Mouse (Mus musculus): ENCODE measurements around the gene Tmem266.

The Tmem266 gene

GRCm38 (mm10) chr9:55329401-55329800 is 2.7 kb downstream of the Tmem266 start:
- DNase-seq (ENCODE audit: low spot score in 2 of 2), result no peak

GRCm38 (mm10) chr9:55332476-55332875 is 5.8 kb downstream of the Tmem266 start:
- DNase-seq (ENCODE audit: low spot score in 2 of 2), result no peak

- DNase-seq (ENCODE audit: low spot score in 2 of 2), result peak; percentile 39 to 48
Measured at GRCm38 (mm10) chr9:55332949-55333348, 6.2 kb downstream of the Tmem266 start.

- DNase-seq (ENCODE audit: low spot score in 2 of 2), result no peak
Measured at GRCm38 (mm10) chr9:55344165-55344564, 17.5 kb downstream of the Tmem266 start.

GRCm38 (mm10) chr9:55345332-55345731 is 18.6 kb downstream of the Tmem266 start:
- no peak for DNase-seq (ENCODE audit: low spot score in 2 of 2)

- no peak for DNase-seq (ENCODE audit: low spot score in 2 of 2)
Measured at GRCm38 (mm10) chr9:55348664-55349063, 22.0 kb downstream of the Tmem266 start.

- no peak for DNase-seq (ENCODE audit: low spot score in 2 of 2)
Measured at GRCm38 (mm10) chr9:55354686-55355085, 28.0 kb downstream of the Tmem266 start.

- DNase-seq (ENCODE audit: low spot score in 2 of 2), result no peak
Measured at GRCm38 (mm10) chr9:55355270-55355834, 28.6 kb downstream of the Tmem266 start.

- no peak for DNase-seq (ENCODE audit: low spot score in 2 of 2)
Measured at GRCm38 (mm10) chr9:55357164-55357563, 30.5 kb downstream of the Tmem266 start.

- DNase-seq (ENCODE audit: low spot score in 2 of 2), result no peak
Measured at GRCm38 (mm10) chr9:55360372-55360771, 33.7 kb downstream of the Tmem266 start.

GRCm38 (mm10) chr9:55360861-55361260 is 34.1 kb downstream of the Tmem266 start:
- no peak for DNase-seq (ENCODE audit: low spot score in 2 of 2)

GRCm38 (mm10) chr9:55361969-55362368 is 35.3 kb downstream of the Tmem266 start:
- peak in 1 of 2 experiments; percentile 60 for DNase-seq (ENCODE audit: low spot score in 2 of 2)

GRCm38 (mm10) chr9:55363707-55364106 is 37.0 kb downstream of the Tmem266 start:
- no peak for DNase-seq (ENCODE audit: low spot score in 2 of 2)

- no peak for DNase-seq (ENCODE audit: low spot score in 2 of 2)
Measured at GRCm38 (mm10) chr9:55368011-55368410, 41.3 kb downstream of the Tmem266 start.

- no peak for DNase-seq (ENCODE audit: low spot score in 2 of 2)
Measured at GRCm38 (mm10) chr9:55371908-55372307, 45.2 kb downstream of the Tmem266 start.

- no peak for DNase-seq (ENCODE audit: low spot score in 2 of 2)
Measured at GRCm38 (mm10) chr9:55377603-55378250, 51.0 kb downstream of the Tmem266 start.

GRCm38 (mm10) chr9:55381456-55381855 is 54.7 kb downstream of the Tmem266 start:
- no peak for DNase-seq (ENCODE audit: low spot score in 2 of 2)

- DNase-seq (ENCODE audit: low spot score in 2 of 2), result peak in 1 of 2 experiments; percentile 28
Measured at GRCm38 (mm10) chr9:55382441-55382840, 55.7 kb downstream of the Tmem266 start.

- DNase-seq (ENCODE audit: low spot score in 2 of 2), result no peak
Measured at GRCm38 (mm10) chr9:55386117-55386516, 59.4 kb downstream of the Tmem266 start.

GRCm38 (mm10) chr9:55387862-55388505 is 61.3 kb downstream of the Tmem266 start:
- DNase-seq (ENCODE audit: low spot score in 2 of 2), result no peak

- DNase-seq (ENCODE audit: low spot score in 2 of 2), result peak; percentile 18 to 74
Measured at GRCm38 (mm10) chr9:55391909-55392658, 65.4 kb downstream of the Tmem266 start.

GRCm38 (mm10) chr9:55395650-55396049 is 68.9 kb downstream of the Tmem266 start:
- no peak for DNase-seq (ENCODE audit: low spot score in 2 of 2)
